Mouse (Mus musculus) ES-Bruce4 (cell line): Measurements from ENCODE around the gene Scube1.

Experiments
- CTCF ChIP-seq: IDR thresholded peaks from one replicate; pipeline ENCODE4 v1.8.1; 2011; ENCODE audit warnings: low read depth, low read length
- POLR2A ChIP-seq: IDR thresholded peaks from one replicate; pipeline ENCODE4 v1.8.1; 2011; ENCODE audit warnings: low read length; ENCODE audit not compliant: insufficient read depth

- no peak for TF ChIP-seq POLR2A
- TF ChIP-seq CTCF, result no peak
Observed at GRCm38 (mm10) chr15:83563857-83564651, 160.8 kb downstream of the Scube1 start.
